Mouse (Mus musculus): ENCODE data around the gene Utp20. TPM values are rescaled to one million over a fixed set of nuclear protein-coding genes. Genes with fewer than 3 reads are reported as not detected.

Utp20 gene
- 13.1 and 14.4 TPM in 2 replicates for polyA plus RNA-seq (2015; fragmentation: Nextera tagmentation; extraction: Ambion mirVana)

DNA sequence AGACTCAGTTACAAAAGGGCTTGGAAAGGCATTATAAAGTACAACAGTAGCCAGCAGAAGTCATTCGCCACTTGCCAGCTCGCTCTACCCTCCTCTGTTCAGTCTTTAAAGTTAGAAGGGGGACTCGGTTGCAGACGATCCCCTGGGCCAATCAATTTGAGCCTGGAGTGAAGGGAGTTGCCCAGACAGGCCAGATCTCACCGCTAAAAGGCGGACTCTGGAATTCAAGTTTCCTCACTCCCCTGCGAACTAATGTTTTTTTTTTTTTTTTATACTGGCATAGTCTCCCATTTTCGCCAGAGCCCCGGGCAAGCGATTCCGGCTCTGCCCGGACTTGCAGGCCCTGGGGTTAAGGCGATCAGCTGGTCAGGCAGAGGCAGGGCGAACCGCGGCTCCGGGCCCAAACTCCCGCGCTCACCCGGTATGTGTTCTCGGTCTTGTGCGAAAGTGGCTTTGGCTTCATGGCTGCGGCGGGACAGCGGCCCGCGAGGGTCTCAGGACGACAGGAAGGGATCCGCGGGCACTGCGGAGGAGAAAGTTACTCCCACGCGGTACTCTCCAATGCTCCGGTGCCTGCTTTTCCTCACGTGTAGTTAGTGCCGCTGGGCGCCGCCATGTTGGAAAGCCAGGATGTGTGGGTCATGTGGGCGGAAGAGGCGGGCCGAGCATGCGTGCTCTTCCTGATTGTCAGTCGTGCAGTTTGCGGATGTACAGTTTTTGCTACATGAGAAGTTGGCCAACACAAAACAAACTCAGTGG lies at the start of gene Utp20:
Gene Utp20 (minus strand): TSS at position 617 of the 759 bp plus-strand sequence.
- Histone ChIP-seq H3K27ac (replicated peaks) (0 out of 2 replicates have a peak within 1 kb of the TSS, but pooled peaks have one; percentile 22), H3K4me2 (replicated peaks) (peak within 1 kb of the TSS; percentile 77), H3K4me3 (replicated peaks) (peak within 1 kb of the TSS; percentile 97), H3K9ac (peak within 1 kb of the TSS; percentile 57), H3K9me3 (replicated peaks) (no peaks in the 10 kb centered on the region), H3K27me3 (no peaks in the 10 kb centered on the region), H3K4me1 (peaks cover 5% of the 10 kb centered on the region), H3K36me3 (peaks cover 21% of the 10 kb centered on the region)
- peak; percentile 93 for ATAC-seq (ENCODE audit: insufficient number of reproducible peaks, low FRiP score, low TSS enrichment, low read depth)
- WGBS: under 1% methylated on average over 44 of the region's 44 CpGs

DNA sequence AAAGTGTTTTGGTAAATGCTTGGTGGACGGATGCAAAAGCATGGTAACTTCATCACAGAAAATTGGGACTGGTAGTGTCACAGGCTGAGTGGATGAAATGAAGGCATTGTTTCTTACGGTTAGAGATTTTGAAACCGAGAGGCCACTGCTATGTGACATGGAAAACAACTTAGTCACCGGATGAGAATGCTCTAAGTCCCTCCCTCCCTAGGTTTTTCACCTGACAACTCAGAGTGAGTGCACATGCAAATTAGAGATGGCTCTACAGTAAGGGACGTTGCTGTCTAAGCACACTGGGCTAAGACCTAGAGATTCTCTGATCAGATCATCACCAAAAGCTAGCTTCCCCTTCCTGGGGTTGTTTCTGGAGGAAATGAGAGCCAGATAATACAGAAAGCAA lies 48.3 kb upstream of the Utp20 start:
- Histone ChIP-seq H3K36me3 (no peaks in the 10 kb centered on the region), H3K27me3 (no peaks in the 10 kb centered on the region), H3K4me1 (no peaks in the 10 kb centered on the region), H3K9me3 (replicated peaks) (no peaks in the 10 kb centered on the region), H3K4me2 (replicated peaks) (no peak overlapping the region), H3K4me3 (replicated peaks) (no peak overlapping the region), H3K9ac (no peak overlapping the region), H3K27ac (replicated peaks) (no peak overlapping the region)
- WGBS: 51% methylated on average over 5 of the region's 5 CpGs
- ATAC-seq (ENCODE audit: insufficient number of reproducible peaks, low FRiP score, low TSS enrichment, low read depth): no peak

- H3K9ac ChIP-seq: no peak overlapping the region
- no peak overlapping the region for H3K4me2 ChIP-seq (replicated peaks)
- no peak overlapping the region for H3K4me3 ChIP-seq (replicated peaks)
- ATAC-seq (ENCODE audit: insufficient number of reproducible peaks, low FRiP score, low TSS enrichment, low read depth): no peak
- H3K27ac ChIP-seq (replicated peaks): no peak overlapping the region
- no peaks in the 10 kb centered on the region for H3K9me3 ChIP-seq (replicated peaks)
- no peaks in the 10 kb centered on the region for H3K27me3 ChIP-seq
- 63% methylated on average over 2 of the region's 2 CpGs for WGBS
- H3K36me3 ChIP-seq: no peaks in the 10 kb centered on the region
- H3K4me1 ChIP-seq: no peaks in the 10 kb centered on the region
Observed at GRCm38 (mm10) chr10:88866017-88866416, 39.4 kb upstream of the Utp20 start.

DNA sequence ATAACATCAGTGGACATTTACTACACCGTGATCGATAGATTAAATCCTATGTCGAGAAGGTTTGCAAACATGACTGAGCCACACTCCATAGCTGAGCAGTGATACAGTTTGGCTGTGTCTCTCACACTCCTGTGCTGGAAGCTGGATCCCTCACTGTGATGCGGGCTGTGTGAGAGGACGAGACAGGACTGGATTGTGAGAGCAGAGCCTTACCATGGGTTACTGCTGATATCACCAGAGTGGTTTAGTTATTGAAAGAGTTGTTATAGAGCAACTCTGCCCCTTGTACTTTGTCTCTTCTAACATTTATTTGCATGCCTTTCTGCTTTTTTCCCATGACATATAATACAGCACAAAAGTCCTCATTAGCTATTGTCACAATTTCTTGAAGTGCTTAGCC lies 35.7 kb upstream of the Utp20 start:
- Histone ChIP-seq H3K36me3 (no peaks in the 10 kb centered on the region), H3K9me3 (replicated peaks) (no peaks in the 10 kb centered on the region), H3K4me1 (no peaks in the 10 kb centered on the region), H3K4me3 (replicated peaks) (no peak overlapping the region), H3K4me2 (replicated peaks) (no peak overlapping the region), H3K27me3 (no peaks in the 10 kb centered on the region), H3K27ac (replicated peaks) (no peak overlapping the region), H3K9ac (no peak overlapping the region)
- 84% methylated on average over 5 of the region's 5 CpGs for WGBS
- no peak for ATAC-seq (ENCODE audit: insufficient number of reproducible peaks, low FRiP score, low TSS enrichment, low read depth)

GRCm38 (mm10) chr10:88861416-88861815 lies 34.8 kb upstream of the Utp20 start:
- H3K4me1 ChIP-seq: no peaks in the 10 kb centered on the region
- H3K4me3 ChIP-seq (replicated peaks): no peak overlapping the region
- H3K27ac ChIP-seq (replicated peaks): no peak overlapping the region
- no peak overlapping the region for H3K9ac ChIP-seq
- H3K27me3 ChIP-seq: no peaks in the 10 kb centered on the region
- no peak for ATAC-seq (ENCODE audit: insufficient number of reproducible peaks, low FRiP score, low TSS enrichment, low read depth)
- H3K4me2 ChIP-seq (replicated peaks): no peak overlapping the region
- no peaks in the 10 kb centered on the region for H3K9me3 ChIP-seq (replicated peaks)
- no peaks in the 10 kb centered on the region for H3K36me3 ChIP-seq

DNA sequence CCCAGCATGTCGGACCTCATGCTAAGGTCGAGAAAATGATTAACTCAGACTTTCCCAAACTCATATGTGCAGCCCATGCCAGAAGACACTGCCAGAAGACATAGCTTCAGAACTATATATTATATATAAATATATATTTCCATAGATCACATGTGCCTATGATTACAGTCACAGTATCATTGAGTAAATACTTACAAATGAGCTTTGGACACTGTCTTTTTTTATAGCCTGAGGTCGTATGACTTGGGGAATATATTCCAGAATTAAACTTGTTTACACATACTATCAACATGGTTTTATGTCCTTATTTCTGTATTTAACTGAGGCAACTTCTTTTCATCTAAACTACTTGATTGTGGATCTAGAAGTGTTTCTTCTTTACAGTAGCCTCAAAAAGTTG lies 34.3 kb upstream of the Utp20 start:
- no peaks in the 10 kb centered on the region for H3K4me1 ChIP-seq
- WGBS: 82% methylated on average over 3 of the region's 3 CpGs
- no peak overlapping the region for H3K4me2 ChIP-seq (replicated peaks)

DNA sequence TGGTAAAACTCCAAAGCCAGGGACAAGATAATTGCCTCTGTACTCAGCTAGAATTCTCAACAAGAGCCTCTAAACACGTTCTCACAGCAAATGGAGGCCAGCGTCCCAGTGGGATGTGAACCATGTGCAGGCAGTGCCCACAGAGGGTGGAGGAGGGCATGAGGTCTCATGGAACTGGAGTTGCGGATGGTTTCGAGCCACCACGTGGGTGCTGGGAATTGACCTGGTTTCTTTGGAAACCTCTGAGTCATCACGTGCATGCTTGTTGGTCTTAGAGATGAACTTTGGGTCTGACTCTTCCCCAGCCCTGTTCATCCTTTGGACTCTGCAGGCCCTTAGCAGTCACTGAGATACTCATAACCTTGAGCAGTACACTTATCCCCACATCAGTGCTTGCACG lies 26.7 kb upstream of the Utp20 start:
- Histone ChIP-seq H3K4me3 (replicated peaks) (no peak overlapping the region), H3K9me3 (replicated peaks) (no peaks in the 10 kb centered on the region), H3K9ac (no peak overlapping the region), H3K4me1 (no peaks in the 10 kb centered on the region), H3K4me2 (replicated peaks) (no peak overlapping the region), H3K27ac (replicated peaks) (no peak overlapping the region), H3K27me3 (no peaks in the 10 kb centered on the region), H3K36me3 (no peaks in the 10 kb centered on the region)
- ATAC-seq (ENCODE audit: insufficient number of reproducible peaks, low FRiP score, low TSS enrichment, low read depth): no peak
- 84% methylated on average over 7 of the region's 7 CpGs for WGBS

More for the DNA sequence above, 34.3 kb upstream of the Utp20 start:
- no peak overlapping the region for H3K9ac ChIP-seq
- H3K9me3 ChIP-seq (replicated peaks): no peaks in the 10 kb centered on the region
- no peaks in the 10 kb centered on the region for H3K27me3 ChIP-seq
- no peak overlapping the region for H3K4me3 ChIP-seq (replicated peaks)
- no peak for ATAC-seq (ENCODE audit: insufficient number of reproducible peaks, low FRiP score, low TSS enrichment, low read depth)
- no peak overlapping the region for H3K27ac ChIP-seq (replicated peaks)
- H3K36me3 ChIP-seq: no peaks in the 10 kb centered on the region

- no peak overlapping the region for H3K4me2 ChIP-seq (replicated peaks)
- no peak overlapping the region for H3K4me3 ChIP-seq (replicated peaks)
- H3K36me3 ChIP-seq: no peaks in the 10 kb centered on the region
- WGBS: 71% methylated on average over 4 of the region's 4 CpGs
- no peak for ATAC-seq (ENCODE audit: insufficient number of reproducible peaks, low FRiP score, low TSS enrichment, low read depth)
- no peaks in the 10 kb centered on the region for H3K27me3 ChIP-seq
- no peaks in the 10 kb centered on the region for H3K4me1 ChIP-seq
- no peak overlapping the region for H3K9ac ChIP-seq
- no peak overlapping the region for H3K27ac ChIP-seq (replicated peaks)
- no peaks in the 10 kb centered on the region for H3K9me3 ChIP-seq (replicated peaks)
Observed at GRCm38 (mm10) chr10:88849976-88850375, 23.4 kb upstream of the Utp20 start.

- no peak for ATAC-seq (ENCODE audit: insufficient number of reproducible peaks, low FRiP score, low TSS enrichment, low read depth)
- Histone ChIP-seq H3K4me2 (replicated peaks) (no peak overlapping the region), H3K9me3 (replicated peaks) (no peaks in the 10 kb centered on the region), H3K4me3 (replicated peaks) (no peak overlapping the region), H3K36me3 (no peaks in the 10 kb centered on the region), H3K27me3 (no peaks in the 10 kb centered on the region), H3K27ac (replicated peaks) (no peak overlapping the region), H3K9ac (no peak overlapping the region), H3K4me1 (no peaks in the 10 kb centered on the region)
- WGBS: 68% methylated on average over 7 of the region's 7 CpGs
Observed at GRCm38 (mm10) chr10:88848876-88849476, 22.4 kb upstream of the Utp20 start.

DNA sequence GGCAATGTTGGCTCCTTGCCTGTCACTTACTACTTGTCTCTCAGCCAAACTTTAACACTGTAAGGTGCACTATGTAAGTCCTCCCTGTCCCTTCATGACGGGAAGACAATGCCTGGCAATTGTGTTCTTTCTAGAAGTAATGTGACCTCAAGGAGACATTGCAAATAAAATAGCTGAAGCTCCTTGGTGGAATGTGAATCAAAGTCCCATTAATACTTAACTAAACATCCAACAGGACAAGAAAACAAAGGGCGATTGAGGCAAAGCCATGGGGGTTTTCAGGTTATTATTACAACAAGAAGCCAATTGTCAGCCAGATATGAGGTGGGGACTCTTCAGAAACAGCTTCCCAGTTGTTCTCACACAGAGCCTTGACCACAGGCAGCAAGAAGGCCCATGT lies 7.6 kb upstream of the Utp20 start:
- Histone ChIP-seq H3K4me3 (replicated peaks) (no peak overlapping the region), H3K4me1 (no peaks in the 10 kb centered on the region), H3K27ac (replicated peaks) (no peak overlapping the region), H3K27me3 (no peaks in the 10 kb centered on the region), H3K9ac (no peak overlapping the region), H3K36me3 (no peaks in the 10 kb centered on the region), H3K4me2 (replicated peaks) (no peak overlapping the region), H3K9me3 (replicated peaks) (no peaks in the 10 kb centered on the region)
- 44% methylated on average over 2 of the region's 2 CpGs for WGBS
- ATAC-seq (ENCODE audit: insufficient number of reproducible peaks, low FRiP score, low TSS enrichment, low read depth): no peak

DNA sequence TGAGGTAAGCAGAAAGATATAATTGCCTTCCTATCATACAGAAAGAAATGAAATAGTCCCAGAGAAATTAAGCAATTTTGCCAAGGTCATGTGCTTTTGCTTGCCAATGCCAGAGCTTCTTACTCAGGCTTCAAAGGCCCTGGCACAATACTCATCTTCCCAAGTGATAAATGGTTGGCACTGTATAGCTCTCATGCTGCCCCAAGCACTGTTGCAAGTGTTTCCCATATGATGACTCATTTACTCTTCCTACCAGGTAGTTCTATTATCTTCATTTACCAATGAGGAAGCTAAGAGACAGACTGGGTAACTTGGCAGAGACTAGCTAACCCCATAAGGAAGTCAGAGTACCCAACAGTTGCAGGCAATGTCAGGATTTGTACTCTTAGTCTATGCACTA lies 1.8 kb upstream of the Utp20 start:
- Histone ChIP-seq H3K4me1 (peaks cover 5% of the 10 kb centered on the region), H3K4me2 (replicated peaks) (no peak overlapping the region), H3K36me3 (peaks cover 13% of the 10 kb centered on the region; the same call in 1 of the 2 replicates), H3K9ac (no peak overlapping the region), H3K27me3 (no peaks in the 10 kb centered on the region), H3K9me3 (replicated peaks) (no peaks in the 10 kb centered on the region), H3K4me3 (replicated peaks) (no peak overlapping the region), H3K27ac (replicated peaks) (no peak overlapping the region)
- no peak for ATAC-seq (ENCODE audit: insufficient number of reproducible peaks, low FRiP score, low TSS enrichment, low read depth)

DNA sequence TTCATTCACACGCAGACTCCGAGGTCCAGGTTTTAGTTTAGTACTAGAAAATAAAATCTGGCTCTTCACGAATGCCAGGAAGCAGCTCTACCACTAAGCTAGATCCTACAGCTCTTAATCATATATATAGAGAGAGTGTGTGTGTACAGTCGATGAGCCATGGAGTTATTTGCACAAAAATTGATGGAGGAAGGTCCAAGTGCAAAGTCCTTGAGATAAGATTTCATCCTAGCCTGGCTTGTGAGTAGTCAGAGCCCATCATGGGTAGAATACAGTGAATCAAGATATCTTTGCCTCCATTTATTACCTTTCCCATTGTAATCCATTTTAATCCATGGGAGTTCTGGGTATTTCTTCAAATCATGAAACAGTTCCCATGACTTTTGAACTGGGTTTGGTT lies 992 bp upstream of the Utp20 start:
- no peaks in the 10 kb centered on the region for H3K27me3 ChIP-seq
- no peak overlapping the region for H3K9ac ChIP-seq
- WGBS: 86% methylated on average over 4 of the region's 4 CpGs
- peak overlapping the region; percentile 97 for H3K4me3 ChIP-seq (replicated peaks)
- ATAC-seq (ENCODE audit: insufficient number of reproducible peaks, low FRiP score, low TSS enrichment, low read depth): no peak
- H3K27ac ChIP-seq (replicated peaks): no peak overlapping the region
- H3K4me1 ChIP-seq: peaks cover 5% of the 10 kb centered on the region
- H3K36me3 ChIP-seq: peaks cover 13% of the 10 kb centered on the region; the same call in 1 of the 2 replicates
- H3K9me3 ChIP-seq (replicated peaks): no peaks in the 10 kb centered on the region
- H3K4me2 ChIP-seq (replicated peaks): 0 out of 2 replicates have a peak overlapping the region, but pooled peaks have one; percentile 77
